Mouse (Mus musculus) kidney, adult 2 months (tissue): Measurements from ENCODE around the gene Cachd1.

ENCODE experiments used
- CTCF ChIP-seq: fragments of 200-500 bp; conservative IDR thresholded peaks from 2 replicates; pipeline ENCODE4 v1.5.1; 2011; ENCODE audit warnings: low read depth, mild to moderate bottlenecking, control low read depth, low read length, moderate library complexity, mixed read lengths; ENCODE audit not compliant: insufficient read depth, insufficient read length
- POLR2A ChIP-seq: fragments of 200-500 bp; IDR thresholded peaks from one replicate; pipeline ENCODE4 v1.6.1; 2011; ENCODE audit warnings: low read depth, low read length, control low read depth

DNA sequence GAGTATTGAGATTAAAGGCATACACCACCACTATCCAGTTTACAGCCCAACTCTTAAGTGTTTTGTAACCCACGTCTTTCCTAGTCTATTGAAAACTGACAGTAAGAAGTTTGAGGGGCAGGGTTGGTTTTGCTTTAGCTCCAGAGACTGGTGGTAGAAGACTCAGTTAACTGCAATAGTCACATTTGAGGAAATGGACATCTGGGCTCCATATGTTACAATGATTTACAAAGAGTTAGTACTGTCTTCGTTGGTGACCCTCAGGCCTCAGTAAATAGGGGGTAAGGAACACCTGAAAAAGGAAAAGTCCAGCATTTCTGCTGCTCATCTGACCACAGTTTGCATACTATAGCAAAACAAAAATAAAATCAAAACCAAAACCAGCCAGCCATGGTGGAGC lies 150.6 kb downstream of the Cachd1 start:
- TF ChIP-seq CTCF, result no peak
- no peak for TF ChIP-seq POLR2A
